ENCODE assay signal across 28 mouse cellular contexts in genomic region chr7:4088679-4089078, GRCm38 (mm10). TPM values are rescaled to one million over a fixed set of nuclear protein-coding genes. Genes with fewer than 3 reads are reported as not detected.
DNase-seq lines count a peak whose midpoint lies in the region; ATAC-seq and TF ChIP-seq lines count a peak whose summit lies in the region.
"Had no signal": no experiment of that assay in that cellular context is flagged by ENCODE, and none has a peak within 500 bp of the region (broad histone marks: within the 10 kb centered on the region; RNA-seq: fewer than 3 reads in every experiment).

No protein-coding gene starts in this region.

- no peak overlapping the region for H3K9ac ChIP-seq in liver, embryonic 11.5 days (ENCODE audit: low read depth, low read length)
- no peak overlapping the region for H3K9ac ChIP-seq in liver, embryonic 15.5 days
- no peak overlapping the region for H3K9ac ChIP-seq in forebrain, embryonic 13.5 days
- H3K9ac ChIP-seq: embryonic facial prominence, embryonic 15.5 days; forebrain, embryonic 12.5 days; hindbrain, embryonic 13.5 days had no signal

- TF ChIP-seq CTCF in layer of hippocampus, adult 2 months (conservative IDR thresholded peaks at IDR 0.05): no peak

- peak overlapping the region; percentile 55; the same call in 1 of the 2 replicates for H3K27ac ChIP-seq in layer of hippocampus, adult 2 months
- H3K27ac ChIP-seq in liver, embryonic 11.5 days (ENCODE audit: low read depth, low read length): no peak overlapping the region
- no peak overlapping the region for H3K27ac ChIP-seq in liver, embryonic 15.5 days (replicated peaks)
- no peak overlapping the region for H3K27ac ChIP-seq in hindbrain, embryonic 10.5 days
- no peak overlapping the region for H3K27ac ChIP-seq in forebrain, embryonic 13.5 days
- H3K27ac ChIP-seq: embryonic facial prominence, embryonic 15.5 days; forebrain, embryonic 12.5 days; gastrocnemius, adult 2 months; heart, embryonic 10.5 days; hindbrain, embryonic 13.5 days; hindbrain, postnatal 0 days had no signal

- peak; percentile 64 for ATAC-seq in liver, embryonic 11.5 days (replicated peaks; ENCODE audit: low FRiP score)
- peak; percentile 67; the same call in 1 of the 2 replicates for ATAC-seq in liver, embryonic 15.5 days (ENCODE audit: insufficient read depth)
- ATAC-seq in megakaryocyte-erythroid progenitor cell, adult 5-6 weeks (replicated peaks; ENCODE audit: low FRiP score, low TSS enrichment, poor library complexity, severe bottlenecking): peak; percentile 55
- no peak for ATAC-seq in forebrain, embryonic 13.5 days
- ATAC-seq: CD4-positive, CD25-positive, alpha-beta regulatory T cell, adult 4 months; hindbrain, postnatal 0 days; Patski had no signal

- H3K4me3 ChIP-seq in layer of hippocampus, adult 2 months: no peak overlapping the region
- no peak overlapping the region for H3K4me3 ChIP-seq in liver, embryonic 11.5 days (ENCODE audit: low read depth, low read length)
- no peak overlapping the region for H3K4me3 ChIP-seq in liver, embryonic 15.5 days (replicated peaks)
- H3K4me3 ChIP-seq in hindbrain, embryonic 10.5 days: no peak overlapping the region
- H3K4me3 ChIP-seq in forebrain, embryonic 13.5 days: no peak overlapping the region
- H3K4me3 ChIP-seq: embryonic facial prominence, embryonic 15.5 days; erythroblast, embryonic 14.5 days; forebrain, embryonic 12.5 days; gastrocnemius, adult 2 months; heart, embryonic 10.5 days; hindbrain, embryonic 13.5 days had no signal

- H3K4me2 ChIP-seq in liver, embryonic 11.5 days: no peak overlapping the region
- H3K4me2 ChIP-seq in liver, embryonic 15.5 days: no peak overlapping the region
- H3K4me2 ChIP-seq in forebrain, embryonic 13.5 days: no peak overlapping the region
- H3K4me2 ChIP-seq: embryonic facial prominence, embryonic 15.5 days; forebrain, embryonic 12.5 days; hindbrain, embryonic 13.5 days had no signal

- no peak for DNase-seq in layer of hippocampus, adult 2 months (ENCODE audit: low spot score in 2 of 2)
- DNase-seq in layer of hippocampus, postnatal 10 days (ENCODE audit: low spot score in 2 of 2): no peak
- DNase-seq in liver, embryonic 11.5 days (ENCODE audit: low spot score): no peak
- no peak for DNase-seq in hindbrain, embryonic 10.5 days (ENCODE audit: low spot score)
- no peak for DNase-seq in retina, embryonic 14.5 days (ENCODE audit: low spot score)
- DNase-seq: adrenal gland, adult 8-10 months; adrenal gland, postnatal 36 days; B cell, adult 2 months; cerebellum, adult 2 months; cerebellum, postnatal 10 days; embryo, embryonic 11 days; gastrocnemius, adult 2 months; gastrocnemius, postnatal 25 days; heart, adult 18-20 months; heart, postnatal 10 days; heart, postnatal 4 days had no signal

- no peaks in the 10 kb centered on the region for H3K36me3 ChIP-seq in liver, embryonic 11.5 days (ENCODE audit: control insufficient read depth, insufficient read depth, low read length)
- H3K36me3 ChIP-seq in liver, embryonic 15.5 days (replicated peaks): no peaks in the 10 kb centered on the region
- no peaks in the 10 kb centered on the region for H3K36me3 ChIP-seq in hindbrain, embryonic 10.5 days
- no peaks in the 10 kb centered on the region for H3K36me3 ChIP-seq in forebrain, embryonic 13.5 days (ENCODE audit: poor library complexity, severe bottlenecking)
- H3K36me3 ChIP-seq: embryonic facial prominence, embryonic 15.5 days; forebrain, embryonic 12.5 days; G1E; heart, embryonic 10.5 days; hindbrain, embryonic 13.5 days had no signal

- H3K9me3 ChIP-seq in liver, embryonic 11.5 days (ENCODE audit: control insufficient read depth, low read length): no peaks in the 10 kb centered on the region
- H3K9me3 ChIP-seq in liver, embryonic 15.5 days (replicated peaks): no peaks in the 10 kb centered on the region
- no peaks in the 10 kb centered on the region for H3K9me3 ChIP-seq in hindbrain, embryonic 10.5 days
- no peaks in the 10 kb centered on the region for H3K9me3 ChIP-seq in forebrain, embryonic 13.5 days (replicated peaks)
- H3K9me3 ChIP-seq: embryonic facial prominence, embryonic 15.5 days; forebrain, embryonic 12.5 days; G1E; heart, embryonic 10.5 days; hindbrain, embryonic 13.5 days had no signal

- H3K27me3 ChIP-seq in liver, embryonic 11.5 days (replicated peaks; ENCODE audit: control insufficient read depth, insufficient read depth, low read length): no peaks in the 10 kb centered on the region
- H3K27me3 ChIP-seq in liver, embryonic 15.5 days: no peaks in the 10 kb centered on the region
- H3K27me3 ChIP-seq in hindbrain, embryonic 10.5 days (ENCODE audit: insufficient read depth, poor library complexity, severe bottlenecking): no peaks in the 10 kb centered on the region
- no peaks in the 10 kb centered on the region for H3K27me3 ChIP-seq in forebrain, embryonic 13.5 days
- H3K27me3 ChIP-seq: embryonic facial prominence, embryonic 15.5 days; forebrain, embryonic 12.5 days; hindbrain, embryonic 13.5 days; Patski had no signal

- 50% methylated on average over 2 of the region's 2 CpGs for WGBS in liver, embryonic 11.5 days
- WGBS in liver, embryonic 15.5 days (ENCODE audit: insufficient replicate concordance): 19% methylated on average over 2 of the region's 2 CpGs
- WGBS in hindbrain, embryonic 10.5 days: 84% methylated on average over 2 of the region's 2 CpGs
- 89% methylated on average over 2 of the region's 2 CpGs for WGBS in forebrain, embryonic 13.5 days

- peaks cover 9% of the 10 kb centered on the region for H3K4me1 ChIP-seq in liver, embryonic 11.5 days (replicated peaks; ENCODE audit: control insufficient read depth, insufficient read depth, low read length)
- peaks cover 29% of the 10 kb centered on the region for H3K4me1 ChIP-seq in liver, embryonic 15.5 days (replicated peaks)
- H3K4me1 ChIP-seq in hindbrain, embryonic 10.5 days (replicated peaks): 0 out of 2 replicates have a peak, but pooled peaks cover 2% of the 10 kb centered on the region
- no peaks in the 10 kb centered on the region for H3K4me1 ChIP-seq in forebrain, embryonic 13.5 days
- H3K4me1 ChIP-seq: embryonic facial prominence, embryonic 15.5 days; forebrain, embryonic 12.5 days had no signal

RNA-seq across cellular contexts. Expression of gene Lair1, which starts 25.7 kb away (rescaled TPM):
- 1 to 10 TPM; 5.2 to 7.1 TPM for total RNA-seq in layer of hippocampus, adult 2 months (2021)
- 1 to 10 TPM; 4.5 to 5.9 TPM for total RNA-seq in layer of hippocampus, postnatal 10 days (2021)
- polyA plus RNA-seq in liver, embryonic 11.5 days (2014; fragmentation: Nextera tagmentation; extraction: Ambion mirVana): 1.2 and 1.7 TPM in 2 replicates
- polyA plus RNA-seq in liver, embryonic 15.5 days (2015; fragmentation: Nextera tagmentation; extraction: Ambion mirVana): 2.2 and 2.5 TPM in 2 replicates
- total RNA-seq in megakaryocyte-erythroid progenitor cell, adult 5-6 weeks (2014; fragmentation: Nextera tagmentation): 10.6 and 13.4 TPM in 2 replicates
- 7.2 and 22.0 TPM in 2 replicates for total RNA-seq in megakaryocyte-erythroid progenitor cell, adult 5-6 weeks (2017)
- 1.2 and 1.7 TPM in 2 replicates for polyA plus RNA-seq in hindbrain, embryonic 10.5 days (2016; fragmentation: Nextera tagmentation; extraction: Ambion mirVana)
- polyA plus RNA-seq in forebrain, embryonic 13.5 days (2015; fragmentation: Nextera tagmentation; extraction: Ambion mirVana): 1.9 and 2.5 TPM in 2 replicates
- polyA plus RNA-seq: erythroblast, embryonic 14.5 days had no signal

RNA-seq across cellular contexts. Expression of gene Ttyh1, which starts 30.5 kb away (rescaled TPM):
- 100 to 1,000 TPM; 526 to 562 TPM for total RNA-seq in layer of hippocampus, adult 2 months (2021)
- total RNA-seq in layer of hippocampus, postnatal 10 days (2021): 100 to 1,000 TPM; 610 to 702 TPM
- 0.58 and 0.85 TPM in 2 replicates for polyA plus RNA-seq in liver, embryonic 11.5 days (2014; fragmentation: Nextera tagmentation; extraction: Ambion mirVana)
- 0.38 and 0.39 TPM in 2 replicates for polyA plus RNA-seq in liver, embryonic 15.5 days (2015; fragmentation: Nextera tagmentation; extraction: Ambion mirVana)
- not detected in 2 replicates for total RNA-seq in megakaryocyte-erythroid progenitor cell, adult 5-6 weeks (2014; fragmentation: Nextera tagmentation)
- total RNA-seq in megakaryocyte-erythroid progenitor cell, adult 5-6 weeks (2017): not detected in 2 replicates
- polyA plus RNA-seq in hindbrain, embryonic 10.5 days (2016; fragmentation: Nextera tagmentation; extraction: Ambion mirVana): 31.2 and 67.4 TPM in 2 replicates
- polyA plus RNA-seq in forebrain, embryonic 13.5 days (2015; fragmentation: Nextera tagmentation; extraction: Ambion mirVana): 121 and 149 TPM in 2 replicates
- polyA plus RNA-seq: erythroblast, embryonic 14.5 days; G1E had no signal

RNA-seq across cellular contexts. Expression of gene Leng8, which starts 48.2 kb away (rescaled TPM):
- total RNA-seq in layer of hippocampus, adult 2 months (2021): 100 to 1,000 TPM; 189 to 218 TPM
- total RNA-seq in layer of hippocampus, postnatal 10 days (2021): 100 to 1,000 TPM; 164 to 177 TPM
- polyA plus RNA-seq in liver, embryonic 11.5 days (2014; fragmentation: Nextera tagmentation; extraction: Ambion mirVana): 43.6 and 48.1 TPM in 2 replicates
- polyA plus RNA-seq in liver, embryonic 15.5 days (2015; fragmentation: Nextera tagmentation; extraction: Ambion mirVana): 20.1 and 25.2 TPM in 2 replicates
- total RNA-seq in megakaryocyte-erythroid progenitor cell, adult 5-6 weeks (2014; fragmentation: Nextera tagmentation): 102 and 142 TPM in 2 replicates
- total RNA-seq in megakaryocyte-erythroid progenitor cell, adult 5-6 weeks (2017): 21.7 and 26.6 TPM in 2 replicates
- polyA plus RNA-seq in hindbrain, embryonic 10.5 days (2016; fragmentation: Nextera tagmentation; extraction: Ambion mirVana): 68.7 and 91.4 TPM in 2 replicates
- polyA plus RNA-seq in forebrain, embryonic 13.5 days (2015; fragmentation: Nextera tagmentation; extraction: Ambion mirVana): 61.3 and 71.1 TPM in 2 replicates

Comparison
In these comparisons a context has a peak if more than half of its experiments do, and no peak if none do; other contexts are left out.
1. RNA of gene Ttyh1, which starts 30.5 kb away (polyA plus RNA-seq): 121 to 149 TPM in forebrain, embryonic 13.5 days and 31.2 to 67.4 TPM in hindbrain, embryonic 10.5 days; 0.58 to 0.85 TPM in liver, embryonic 11.5 days and 0.38 to 0.39 TPM in liver, embryonic 15.5 days; every median in the first group is over 10 times any median in the second.